Mouse (Mus musculus) c-Kit-positive CD71-positive TER-119-positive erythroid progenitor cells, embryonic 14.5 days (primary cell): ENCODE measurements around the gene Ccdc103.

Experiments used
- DNase-seq: peaks from one replicate; pipeline ENCODE4 v3.0.0-alpha.2; 2013; ENCODE audit warnings: low spot score

Gene Ccdc103

GRCm38 (mm10) chr11:102880585-102881313 lies at the start of gene Ccdc103, which contains the start of gene Eftud2:
Ccdc103 (plus strand) TSS chr11:102881204.
Eftud2 (minus strand) TSS chr11:102880985.
- DNase-seq: peak; percentile 96

GRCm38 (mm10) chr11:102832700-102833297 lies 48.2 kb upstream of the Ccdc103 start:
- no peak for DNase-seq

- no peak for DNase-seq
Measured at GRCm38 (mm10) chr11:102834219-102834618, 46.8 kb upstream of the Ccdc103 start.

- no peak for DNase-seq
Measured at GRCm38 (mm10) chr11:102835549-102835948, 45.5 kb upstream of the Ccdc103 start, which contains the start of gene Higd1b. Higd1b (plus strand) TSS chr11:102835849.

- DNase-seq: no peak
Measured at GRCm38 (mm10) chr11:102836146-102836545, 44.9 kb upstream of the Ccdc103 start.

- no peak for DNase-seq
Measured at GRCm38 (mm10) chr11:102837385-102837784, 43.6 kb upstream of the Ccdc103 start.

- DNase-seq: no peak
Measured at GRCm38 (mm10) chr11:102838126-102838525, 42.9 kb upstream of the Ccdc103 start.

GRCm38 (mm10) chr11:102838616-102839150 lies 42.3 kb upstream of the Ccdc103 start:
- no peak for DNase-seq

- no peak for DNase-seq
Measured at GRCm38 (mm10) chr11:102845926-102846325, 35.1 kb upstream of the Ccdc103 start.

- DNase-seq: peak; percentile 13
Measured at GRCm38 (mm10) chr11:102851883-102852282, 29.1 kb upstream of the Ccdc103 start.

- DNase-seq: peak; percentile 49
Measured at GRCm38 (mm10) chr11:102853760-102854159, 27.2 kb upstream of the Ccdc103 start.

GRCm38 (mm10) chr11:102855941-102856340 lies 25.1 kb upstream of the Ccdc103 start:
- DNase-seq: no peak

GRCm38 (mm10) chr11:102858951-102859350 lies 22.1 kb upstream of the Ccdc103 start:
- DNase-seq: no peak

GRCm38 (mm10) chr11:102859933-102860332 lies 21.1 kb upstream of the Ccdc103 start:
- DNase-seq: no peak

- peak; percentile 47 for DNase-seq
Measured at GRCm38 (mm10) chr11:102864272-102864671, 16.7 kb upstream of the Ccdc103 start.

- no peak for DNase-seq
Measured at GRCm38 (mm10) chr11:102874801-102875334, 6.1 kb upstream of the Ccdc103 start.

GRCm38 (mm10) chr11:102879558-102879957 lies 1.4 kb upstream of the Ccdc103 start:
- DNase-seq: no peak

GRCm38 (mm10) chr11:102881314-102882198 lies 552 bp downstream of the Ccdc103 start:
- DNase-seq: no peak

GRCm38 (mm10) chr11:102884616-102885219 lies 3.7 kb downstream of the Ccdc103 start, which contains the start of gene Fam187a:
Fam187a (plus strand) TSS chr11:102885169.
- no peak for DNase-seq

GRCm38 (mm10) chr11:102887433-102887832 lies 6.4 kb downstream of the Ccdc103 start:
- no peak for DNase-seq

- no peak for DNase-seq
Measured at GRCm38 (mm10) chr11:102888135-102888534, 7.1 kb downstream of the Ccdc103 start.
